Mouse (Mus musculus): ENCODE results near the gene Evl. TPM values are rescaled to one million over a fixed set of nuclear protein-coding genes. Genes with fewer than 3 reads are reported as not detected.
"Not testable (repeated sequence)": the region's sequence is repeated elsewhere in the genome, so short reads cannot be mapped to it uniquely, and the experiment has no call there.

The Evl gene
- 102 and 119 TPM in 2 replicates for polyA plus RNA-seq (2014; fragmentation: Nextera tagmentation; extraction: Ambion mirVana)

DNA sequence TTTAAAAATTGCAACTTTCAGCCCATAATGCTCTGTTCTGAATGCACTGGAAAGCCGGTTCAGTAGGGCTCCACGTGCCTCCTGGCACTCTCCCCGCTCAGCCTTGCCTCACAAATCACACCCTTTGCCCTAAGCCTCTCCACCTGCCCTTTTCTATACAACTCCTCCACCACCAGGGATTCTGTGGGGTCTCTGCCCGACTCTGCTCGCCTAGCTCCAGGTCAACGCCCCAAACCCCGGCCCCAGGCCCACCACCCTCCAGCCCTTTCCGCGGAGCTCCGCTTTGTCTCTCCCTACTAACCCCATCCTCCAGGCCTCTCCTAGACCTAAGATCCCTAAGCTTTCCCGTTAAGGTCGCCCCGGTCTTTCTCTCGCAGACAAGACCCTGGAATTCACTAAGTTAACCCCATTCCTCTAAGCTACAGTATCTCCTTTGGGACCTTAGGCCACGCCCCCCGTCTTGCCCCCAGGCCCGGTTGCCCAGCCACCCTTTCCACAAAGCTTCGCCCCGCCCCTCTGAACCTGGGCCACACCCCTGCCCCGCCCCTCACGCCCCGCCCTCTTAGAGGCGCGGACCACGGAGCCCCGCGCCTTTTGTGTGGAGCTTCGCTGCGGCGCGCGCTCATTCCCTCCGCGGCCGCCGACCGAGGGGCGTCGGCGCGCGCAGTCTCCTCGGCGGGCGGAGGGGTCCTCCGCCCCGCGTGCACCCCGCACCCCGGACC, at the start of gene Evl:
Gene Evl (plus strand): TSS at position 601 of the 722 bp plus-strand sequence.
- Histone ChIP-seq H3K27me3 (ENCODE audit: control insufficient read depth, insufficient read depth, low read length) (no peaks in the 10 kb centered on the region), H3K4me2 (peak within 1 kb of the TSS; percentile 68), H3K36me3 (ENCODE audit: control insufficient read depth, insufficient read depth, low read length) (no peaks in the 10 kb centered on the region), H3K4me3 (ENCODE audit: low read depth, low read length) (peak within 1 kb of the TSS; percentile 98), H3K9me3 (ENCODE audit: control insufficient read depth, low read length) (no peaks in the 10 kb centered on the region), H3K4me1 (ENCODE audit: control insufficient read depth, insufficient read depth, low read length) (peaks cover 34% of the 10 kb centered on the region), H3K9ac (ENCODE audit: low read length) (peak within 1 kb of the TSS; percentile 98), H3K27ac (ENCODE audit: low read depth, low read length) (peak within 1 kb of the TSS; percentile 89)
- ATAC-seq (ENCODE audit: low FRiP score) (peak; percentile 93), DNase-seq (ENCODE audit: low spot score, missing footprints) (peak; percentile 100)
- WGBS, result under 1% methylated on average over 47 of the region's 50 CpGs

DNA sequence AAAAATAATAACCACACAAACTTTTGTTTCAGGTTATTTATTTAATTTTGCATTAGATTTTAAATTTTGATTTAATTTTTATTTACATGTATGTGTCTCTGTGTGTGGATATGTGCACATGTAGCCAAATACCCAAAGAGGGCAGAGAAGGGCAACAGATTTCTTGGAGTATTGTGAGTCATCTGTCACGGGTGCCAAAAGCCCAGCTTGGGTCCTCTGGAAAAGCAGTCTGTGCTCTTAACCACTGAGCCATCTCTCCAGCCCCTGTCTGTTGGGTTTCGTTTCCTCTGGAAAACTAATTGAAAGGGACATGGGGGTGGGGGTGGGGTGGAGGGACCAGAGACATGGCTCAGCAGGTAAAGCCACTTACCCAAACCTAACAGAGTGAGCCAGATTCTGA, 48.7 kb upstream of the Evl start:
- no peak overlapping the region for H3K4me2 ChIP-seq
- H3K4me3 ChIP-seq (ENCODE audit: low read depth, low read length), result no peak overlapping the region
- no peak overlapping the region for H3K9ac ChIP-seq (ENCODE audit: low read length)
- H3K4me1 ChIP-seq (ENCODE audit: control insufficient read depth, insufficient read depth, low read length), result peaks cover 2% of the 10 kb centered on the region; the same call in 1 of the 2 replicates
- H3K27ac ChIP-seq (ENCODE audit: low read depth, low read length), result no peak overlapping the region
- H3K27me3 ChIP-seq (ENCODE audit: control insufficient read depth, insufficient read depth, low read length), result no peaks in the 10 kb centered on the region
- H3K36me3 ChIP-seq (ENCODE audit: control insufficient read depth, insufficient read depth, low read length), result no peaks in the 10 kb centered on the region; the same call in 1 of the 2 replicates
- WGBS, result 79% methylated on average over 2 of the region's 2 CpGs
- H3K9me3 ChIP-seq (ENCODE audit: control insufficient read depth, low read length), result no peaks in the 10 kb centered on the region
- no peak for ATAC-seq (ENCODE audit: low FRiP score)
- DNase-seq (ENCODE audit: low spot score, missing footprints), result no peak

DNA sequence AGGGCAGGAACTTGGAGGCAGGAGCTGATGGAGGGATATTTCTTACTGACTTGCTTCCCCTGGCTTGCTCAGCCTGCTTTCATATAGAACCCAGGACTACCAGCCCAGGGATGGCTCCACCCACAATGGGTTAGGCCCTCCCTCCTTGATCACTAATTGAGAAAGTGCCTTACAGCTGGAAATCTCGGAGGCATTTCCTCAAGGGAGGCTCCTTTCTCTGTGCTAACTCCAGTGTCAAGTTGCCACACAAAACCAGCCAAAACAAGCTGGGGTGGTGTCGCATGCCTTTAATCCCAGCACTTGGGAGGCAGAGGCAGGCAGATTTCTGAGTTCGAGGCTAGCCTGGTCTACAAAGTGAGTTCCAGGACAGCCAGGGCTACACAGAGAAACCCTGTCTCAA, 47.5 kb upstream of the Evl start:
- 93% methylated on average over 3 of the region's 3 CpGs for WGBS
- not testable (repeated sequence) for H3K27ac ChIP-seq (ENCODE audit: low read depth, low read length); H3K4me2 ChIP-seq; H3K9ac ChIP-seq (ENCODE audit: low read length); ATAC-seq (ENCODE audit: low FRiP score); H3K4me1 ChIP-seq (ENCODE audit: control insufficient read depth, insufficient read depth, low read length); H3K36me3 ChIP-seq (ENCODE audit: control insufficient read depth, insufficient read depth, low read length); H3K27me3 ChIP-seq (ENCODE audit: control insufficient read depth, insufficient read depth, low read length); H3K4me3 ChIP-seq (ENCODE audit: low read depth, low read length); DNase-seq (ENCODE audit: low spot score, missing footprints); H3K9me3 ChIP-seq (ENCODE audit: control insufficient read depth, low read length)

DNA sequence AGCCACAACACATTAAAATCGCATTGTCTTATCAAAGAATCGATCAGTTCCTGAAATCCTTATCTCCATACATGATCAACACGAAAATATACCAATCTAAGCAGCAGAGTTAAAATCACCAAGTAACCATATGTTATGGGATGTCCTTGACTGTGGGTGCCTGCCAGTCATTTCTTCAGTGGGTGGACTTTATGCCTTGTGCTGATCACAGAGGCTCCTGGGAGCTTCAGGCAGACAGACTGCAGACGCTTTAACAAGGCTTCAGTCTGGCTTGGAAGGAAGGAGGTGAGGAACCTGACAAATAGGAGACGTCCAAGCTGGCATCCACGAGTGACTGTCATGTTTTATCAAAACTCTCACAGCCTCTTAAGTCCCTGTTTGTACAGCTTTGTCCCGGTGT, 43.9 kb upstream of the Evl start:
- ATAC-seq (ENCODE audit: low FRiP score) (no peak), DNase-seq (ENCODE audit: low spot score, missing footprints) (no peak)
- Histone ChIP-seq H3K4me1 (ENCODE audit: control insufficient read depth, insufficient read depth, low read length) (no peaks in the 10 kb centered on the region), H3K27me3 (ENCODE audit: control insufficient read depth, insufficient read depth, low read length) (no peaks in the 10 kb centered on the region), H3K4me3 (ENCODE audit: low read depth, low read length) (no peak overlapping the region), H3K9ac (ENCODE audit: low read length) (no peak overlapping the region), H3K36me3 (ENCODE audit: control insufficient read depth, insufficient read depth, low read length) (peaks cover 2% of the 10 kb centered on the region), H3K27ac (ENCODE audit: low read depth, low read length) (no peak overlapping the region), H3K9me3 (ENCODE audit: control insufficient read depth, low read length) (no peaks in the 10 kb centered on the region), H3K4me2 (no peak overlapping the region)
- WGBS, result 74% methylated on average over 7 of the region's 7 CpGs

DNA sequence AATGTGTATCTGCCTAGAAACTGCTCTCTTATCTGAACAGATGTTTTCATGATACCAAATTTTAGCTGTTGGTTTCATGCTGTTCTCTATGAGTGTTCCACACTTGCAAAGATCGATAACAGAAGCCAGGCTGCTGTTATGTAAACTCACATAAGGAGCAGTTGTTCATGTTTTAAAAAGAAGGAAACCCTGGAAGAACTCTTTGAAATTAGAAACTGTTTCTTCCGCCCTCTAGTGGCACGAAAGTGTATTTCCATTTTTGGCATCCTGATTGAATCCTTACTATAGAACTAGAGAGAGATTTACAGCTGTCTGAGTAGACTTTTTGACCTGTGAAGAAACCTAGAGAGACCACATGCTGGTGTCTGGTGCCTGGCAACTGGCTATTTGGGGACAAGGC, 43.5 kb upstream of the Evl start:
- no peak overlapping the region for H3K27ac ChIP-seq (ENCODE audit: low read depth, low read length)
- no peak overlapping the region for H3K9ac ChIP-seq (ENCODE audit: low read length)
- peaks cover 2% of the 10 kb centered on the region for H3K36me3 ChIP-seq (ENCODE audit: control insufficient read depth, insufficient read depth, low read length)
- ATAC-seq (ENCODE audit: low FRiP score) (no peak), DNase-seq (ENCODE audit: low spot score, missing footprints) (peak; percentile 94)
- H3K4me2 ChIP-seq, result no peak overlapping the region
- H3K4me3 ChIP-seq (ENCODE audit: low read depth, low read length), result no peak overlapping the region
- no peaks in the 10 kb centered on the region for H3K27me3 ChIP-seq (ENCODE audit: control insufficient read depth, insufficient read depth, low read length)
- H3K4me1 ChIP-seq (ENCODE audit: control insufficient read depth, insufficient read depth, low read length), result no peaks in the 10 kb centered on the region
- H3K9me3 ChIP-seq (ENCODE audit: control insufficient read depth, low read length), result no peaks in the 10 kb centered on the region
- WGBS, result 7% methylated on average over 3 of the region's 3 CpGs

DNA sequence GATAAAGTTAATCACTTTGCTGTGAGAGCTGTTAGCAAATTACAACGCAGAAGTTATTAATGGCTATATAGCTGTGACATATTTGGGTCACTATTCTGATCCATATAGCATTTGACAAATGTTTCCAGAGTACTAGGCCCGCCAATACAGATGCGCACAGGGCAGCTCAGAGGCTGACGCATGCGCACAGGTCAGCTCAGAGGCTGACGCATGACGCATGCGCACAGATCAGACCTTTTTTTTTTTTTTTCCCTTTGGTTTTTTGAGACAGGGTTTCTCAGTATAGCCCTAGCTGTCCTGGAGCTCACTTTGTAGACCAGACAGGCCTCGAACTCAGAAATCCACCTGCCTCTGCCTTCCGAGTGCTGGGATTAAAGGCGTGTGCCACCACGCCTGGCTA, 39.1 kb upstream of the Evl start:
- H3K27me3 ChIP-seq (ENCODE audit: control insufficient read depth, insufficient read depth, low read length), result no peaks in the 10 kb centered on the region
- H3K4me3 ChIP-seq (ENCODE audit: low read depth, low read length), result no peak overlapping the region
- H3K9me3 ChIP-seq (ENCODE audit: control insufficient read depth, low read length), result no peaks in the 10 kb centered on the region
- H3K27ac ChIP-seq (ENCODE audit: low read depth, low read length), result no peak overlapping the region
- no peaks in the 10 kb centered on the region for H3K4me1 ChIP-seq (ENCODE audit: control insufficient read depth, insufficient read depth, low read length)
- WGBS, result 94% methylated on average over 12 of the region's 12 CpGs
- no peak overlapping the region for H3K4me2 ChIP-seq
- no peak for DNase-seq (ENCODE audit: low spot score, missing footprints)
- no peak overlapping the region for H3K9ac ChIP-seq (ENCODE audit: low read length)
- ATAC-seq (ENCODE audit: low FRiP score), result no peak
- peaks cover 8% of the 10 kb centered on the region for H3K36me3 ChIP-seq (ENCODE audit: control insufficient read depth, insufficient read depth, low read length)

DNA sequence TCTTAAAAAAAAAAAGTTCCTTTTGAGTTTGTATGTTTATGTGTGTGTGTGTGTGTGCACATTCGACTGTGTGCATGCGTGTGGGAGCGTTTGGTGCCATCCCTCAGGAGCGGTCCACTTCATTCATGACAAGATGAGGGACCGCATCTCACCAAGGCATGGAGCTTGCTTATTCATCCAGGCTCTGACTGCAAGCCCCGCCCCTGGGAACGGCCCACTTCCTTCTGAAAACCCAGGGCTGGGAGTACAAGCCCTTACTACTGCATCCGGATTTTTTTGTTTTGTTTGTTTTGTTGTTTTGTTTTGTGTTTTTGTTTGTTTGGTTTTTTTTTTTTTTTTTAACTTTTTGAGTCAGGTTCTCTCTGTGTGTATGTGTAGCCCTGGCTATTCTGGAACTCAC, 35.1 kb upstream of the Evl start:
- WGBS, result 79% methylated on average over 8 of the region's 8 CpGs
- Histone ChIP-seq H3K4me2 (no peak overlapping the region), H3K27me3 (ENCODE audit: control insufficient read depth, insufficient read depth, low read length) (no peaks in the 10 kb centered on the region), H3K4me3 (ENCODE audit: low read depth, low read length) (no peak overlapping the region), H3K4me1 (ENCODE audit: control insufficient read depth, insufficient read depth, low read length) (no peaks in the 10 kb centered on the region), H3K9me3 (ENCODE audit: control insufficient read depth, low read length) (no peaks in the 10 kb centered on the region), H3K27ac (ENCODE audit: low read depth, low read length) (no peak overlapping the region), H3K36me3 (ENCODE audit: control insufficient read depth, insufficient read depth, low read length) (peaks cover 21% of the 10 kb centered on the region), H3K9ac (ENCODE audit: low read length) (no peak overlapping the region)
- DNase-seq (ENCODE audit: low spot score, missing footprints), result no peak
- ATAC-seq (ENCODE audit: low FRiP score), result no peak

DNA sequence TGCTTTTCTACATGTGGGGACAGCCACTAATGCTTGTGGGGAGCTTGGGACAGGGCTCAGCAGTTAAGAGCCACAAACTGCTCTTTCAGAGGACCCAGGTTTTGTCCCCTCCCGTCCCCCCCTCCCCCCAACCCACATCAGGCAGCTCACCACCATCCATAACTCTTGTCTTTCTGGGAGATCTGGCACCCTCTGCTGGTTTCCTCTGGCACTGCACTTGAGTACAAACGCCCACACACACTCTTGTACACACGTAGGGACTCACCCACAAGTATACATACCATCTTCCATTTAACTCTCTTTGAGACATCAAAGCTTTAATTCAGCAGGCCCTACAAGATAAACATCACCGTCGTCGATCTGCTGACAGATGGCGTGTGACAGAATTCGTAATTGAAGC, 25.3 kb upstream of the Evl start:
- ATAC-seq (ENCODE audit: low FRiP score), result peak; percentile 50; the same call in 1 of the 2 replicates

DNA sequence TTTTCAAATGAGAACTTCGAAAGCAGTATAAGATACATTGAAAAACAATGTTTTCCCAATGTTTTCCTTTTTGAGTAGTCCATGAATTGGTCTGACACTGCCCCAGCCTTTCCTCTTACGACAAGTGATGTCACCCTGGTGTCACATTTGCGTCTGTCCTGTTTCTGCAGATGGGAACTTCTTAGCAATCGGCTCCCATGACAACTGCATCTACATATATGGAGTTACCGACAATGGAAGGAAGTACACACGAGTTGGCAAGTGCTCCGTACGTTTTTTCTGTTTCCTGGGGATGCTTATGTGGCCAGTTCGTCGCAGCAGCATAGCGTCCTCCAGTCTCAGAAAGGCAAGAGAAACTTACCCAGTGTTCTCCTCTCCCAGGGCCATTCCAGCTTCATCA, 20.0 kb upstream of the Evl start:
- Histone ChIP-seq H3K36me3 (ENCODE audit: control insufficient read depth, insufficient read depth, low read length) (peaks cover 13% of the 10 kb centered on the region), H3K9ac (ENCODE audit: low read length) (no peak overlapping the region), H3K4me1 (ENCODE audit: control insufficient read depth, insufficient read depth, low read length) (no peaks in the 10 kb centered on the region), H3K27ac (ENCODE audit: low read depth, low read length) (no peak overlapping the region), H3K9me3 (ENCODE audit: control insufficient read depth, low read length) (no peaks in the 10 kb centered on the region), H3K4me3 (ENCODE audit: low read depth, low read length) (no peak overlapping the region), H3K27me3 (ENCODE audit: control insufficient read depth, insufficient read depth, low read length) (no peaks in the 10 kb centered on the region), H3K4me2 (no peak overlapping the region)
- no peak for DNase-seq (ENCODE audit: low spot score, missing footprints)
- ATAC-seq (ENCODE audit: low FRiP score), result no peak
- WGBS, result 87% methylated on average over 11 of the region's 11 CpGs

More for the DNA sequence above, 25.3 kb upstream of the Evl start:
- Histone ChIP-seq H3K4me3 (ENCODE audit: low read depth, low read length) (no peak overlapping the region), H3K9ac (ENCODE audit: low read length) (no peak overlapping the region), H3K4me1 (ENCODE audit: control insufficient read depth, insufficient read depth, low read length) (no peaks in the 10 kb centered on the region), H3K4me2 (no peak overlapping the region), H3K9me3 (ENCODE audit: control insufficient read depth, low read length) (no peaks in the 10 kb centered on the region), H3K36me3 (ENCODE audit: control insufficient read depth, insufficient read depth, low read length) (peaks cover 6% of the 10 kb centered on the region), H3K27ac (ENCODE audit: low read depth, low read length) (no peak overlapping the region), H3K27me3 (ENCODE audit: control insufficient read depth, insufficient read depth, low read length) (no peaks in the 10 kb centered on the region)
- peak; percentile 94 for DNase-seq (ENCODE audit: low spot score, missing footprints)
- WGBS, result 51% methylated on average over 8 of the region's 8 CpGs
